Mouse (Mus musculus) mouse embryonic stem cell (cell line): Measurements from ENCODE around the gene Cela2a.

Source experiments
- in situ Hi-C, 2 experiments: fragments of 300-500 bp; cut with MboI; formaldehyde crosslinking; loops; 1 replicate in 1 of 2; 3 replicates in 1 of 2; pipeline ENCODE4 v1.14.3; 2019 to 2020; ENCODE audit warnings: low sequenced_read_pairs in 2 of 2, low pct_unique_long_range_greater_than_20kb in 1 of 2, mixed read lengths in 1 of 2; ENCODE audit not compliant: unreplicated experiment in 1 of 2

Cela2a gene

DNA sequence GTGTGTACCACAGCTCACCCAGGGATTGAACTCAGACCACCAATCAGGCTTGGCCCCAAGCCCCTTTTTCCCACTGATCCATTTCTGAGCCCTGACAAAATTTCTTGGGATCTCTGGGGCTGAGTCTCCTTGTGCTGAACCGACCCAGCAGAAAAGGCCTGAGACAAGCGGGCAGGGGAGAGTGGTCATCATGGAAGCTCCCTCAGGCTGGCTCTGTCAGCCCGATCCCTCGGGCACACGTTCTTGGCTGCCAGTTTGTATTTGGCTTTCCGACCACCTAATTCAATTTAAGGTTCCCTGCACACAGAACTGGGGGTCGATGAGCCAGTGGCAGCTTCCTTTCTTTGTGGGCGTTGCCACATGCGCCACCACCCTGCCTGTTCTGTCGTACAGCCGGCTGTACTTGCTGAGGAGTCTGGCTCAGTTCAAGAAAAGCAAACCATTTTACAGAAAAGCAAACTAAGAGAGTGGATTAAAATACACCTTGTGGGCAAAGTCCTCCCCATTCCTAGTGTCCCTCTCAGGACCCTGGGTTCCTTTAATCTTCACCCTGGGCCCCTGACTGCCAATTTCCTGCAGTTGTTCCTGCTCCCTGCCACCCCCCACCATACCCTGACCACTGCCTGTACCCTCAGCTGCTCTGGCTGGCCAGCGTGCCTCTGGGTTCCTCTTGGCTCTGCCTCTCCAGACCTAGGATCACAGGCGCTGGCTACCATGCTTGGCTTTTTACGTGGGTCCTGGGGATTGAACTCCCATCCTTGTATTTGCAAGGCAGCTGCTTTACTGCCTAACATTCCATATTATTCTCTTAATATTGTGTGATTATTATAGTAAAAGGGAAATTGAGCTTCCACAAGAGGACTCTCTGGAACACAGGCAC lies 8.9 kb downstream of the Cela2a start:
- in situ Hi-C loops, result no loop called here

DNA sequence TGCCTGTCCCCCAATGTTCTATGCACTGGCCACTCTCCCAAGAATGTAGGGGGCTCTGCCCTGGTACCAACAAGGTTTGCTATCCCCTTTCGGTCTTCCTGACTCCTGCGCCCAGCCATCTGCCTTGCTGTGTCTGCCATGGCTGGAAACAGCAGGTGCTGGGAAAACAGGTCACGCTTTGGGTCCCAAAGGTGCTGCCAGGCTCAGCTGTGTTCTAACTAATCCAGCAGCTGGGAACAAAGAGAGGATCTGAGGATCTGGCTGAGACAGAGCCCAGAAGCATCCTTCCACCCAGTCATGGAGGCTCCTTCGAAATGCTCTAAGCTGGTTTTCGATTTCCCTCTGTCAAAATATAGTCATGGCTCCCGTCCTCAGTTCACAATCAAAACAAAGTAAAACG lies 9.7 kb downstream of the Cela2a start:
- in situ Hi-C loops, result no loop called here

DNA sequence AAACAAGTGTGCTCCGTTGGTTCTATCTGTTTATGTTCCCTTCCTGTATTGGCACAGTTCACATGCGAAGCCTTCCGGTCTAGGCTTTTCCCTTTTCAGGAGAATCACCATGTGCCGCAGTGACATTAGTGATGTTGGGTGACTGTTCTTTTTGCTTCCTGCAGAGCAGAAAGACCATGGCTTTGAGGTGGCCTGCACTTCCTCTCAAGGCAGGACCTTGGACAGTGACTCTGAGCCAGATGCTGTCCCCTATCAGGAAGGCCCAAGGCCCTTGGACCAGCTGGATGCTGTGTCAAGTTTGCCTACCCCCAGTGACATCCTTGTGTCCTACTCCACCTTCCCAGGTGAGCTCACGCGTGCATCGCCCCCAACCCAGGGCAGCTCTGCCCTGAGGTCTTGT lies 14.6 kb downstream of the Cela2a start:
- in situ Hi-C loops, result no loop called here

DNA sequence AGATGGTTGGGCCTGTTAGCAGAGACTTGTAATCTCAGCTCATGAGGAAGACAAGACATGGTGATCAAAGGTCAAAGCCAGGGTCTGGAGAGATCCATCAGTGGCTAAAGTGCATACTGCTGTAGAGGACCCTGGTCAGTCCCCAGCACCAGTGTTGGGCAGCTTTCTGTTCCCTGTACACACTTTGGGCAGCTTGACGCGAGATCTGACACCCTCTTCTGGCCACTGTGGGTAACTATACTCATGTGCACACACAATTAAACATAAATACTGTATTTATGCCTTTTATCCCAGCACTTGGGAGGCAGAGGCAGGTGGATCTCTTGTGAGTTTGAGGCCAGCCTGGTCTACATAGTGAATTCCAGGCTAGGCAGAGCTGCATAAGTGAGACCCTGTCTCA lies 15.0 kb downstream of the Cela2a start:
- in situ Hi-C loops, result no loop called here

DNA sequence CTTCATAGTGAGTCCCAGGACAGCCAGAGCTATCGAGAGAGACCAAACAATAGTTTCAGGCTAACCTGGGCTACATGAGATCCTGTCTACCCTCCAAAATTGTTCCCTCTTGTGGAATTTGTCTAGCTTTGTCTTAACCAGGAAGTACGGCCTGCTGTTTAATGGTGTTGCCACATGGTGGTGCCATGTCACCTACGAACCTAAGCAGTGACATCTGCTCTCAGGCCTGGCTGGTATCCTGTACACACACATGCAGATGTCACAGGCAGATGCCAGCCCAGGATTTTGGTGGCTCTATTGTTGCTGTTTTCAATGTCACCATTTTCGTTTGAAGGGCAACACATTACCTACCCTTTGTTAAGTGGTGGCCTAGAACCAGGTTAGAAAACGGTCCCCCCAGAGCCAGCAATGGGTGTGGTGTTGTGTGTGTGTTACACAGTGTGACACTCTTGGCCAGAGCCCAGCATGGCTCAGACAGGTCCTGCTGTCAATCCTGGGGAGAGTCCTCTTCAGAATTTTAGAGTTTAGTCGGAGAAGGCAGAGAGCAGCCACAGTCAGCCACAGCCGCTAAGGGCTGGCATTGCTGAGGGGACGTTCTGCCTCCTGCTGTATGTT lies 16.0 kb downstream of the Cela2a start:
- in situ Hi-C loops, result no loop called here

DNA sequence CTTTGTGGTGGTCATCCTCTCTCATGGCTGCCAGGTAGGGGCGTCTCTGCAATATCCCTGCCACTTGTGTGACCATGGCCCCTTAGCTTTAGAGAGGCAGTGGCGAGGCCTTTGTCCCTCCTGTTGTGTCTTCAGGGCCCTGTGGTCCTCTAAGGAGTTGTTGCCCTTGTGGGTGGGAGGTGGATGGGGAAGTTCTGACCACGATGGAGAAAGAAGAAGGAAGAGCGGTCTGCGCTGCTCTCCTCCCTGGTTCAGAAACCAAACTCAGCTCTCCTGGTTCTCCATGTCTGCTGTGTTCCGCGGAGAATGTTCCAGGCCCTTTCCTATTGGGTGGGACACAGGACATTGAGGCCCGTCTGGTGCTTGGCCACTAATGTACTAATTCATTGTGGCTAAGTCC lies 20.1 kb downstream of the Cela2a start:
- in situ Hi-C loops, result no loop called here

DNA sequence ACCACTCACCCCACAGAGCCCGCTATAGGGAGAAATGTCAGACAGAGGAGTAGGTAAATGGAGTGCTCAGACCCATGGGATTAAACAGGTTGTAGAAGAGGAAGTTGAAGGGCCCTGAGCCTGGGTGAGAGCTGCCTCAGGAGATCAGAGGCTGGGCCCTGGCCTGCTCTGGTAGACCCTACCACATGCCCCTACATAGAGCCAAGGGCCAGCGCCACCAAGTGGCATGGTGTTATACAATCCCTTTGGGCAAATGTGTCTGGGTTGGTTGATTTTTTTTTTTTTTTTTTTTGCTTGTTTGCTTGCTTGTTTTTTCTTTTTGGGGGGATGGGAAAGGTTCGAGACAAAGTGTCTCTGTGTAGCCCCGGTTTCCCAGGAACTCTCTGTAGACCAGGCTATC lies 21.9 kb downstream of the Cela2a start:
- in situ Hi-C loops, result no loop called here

DNA sequence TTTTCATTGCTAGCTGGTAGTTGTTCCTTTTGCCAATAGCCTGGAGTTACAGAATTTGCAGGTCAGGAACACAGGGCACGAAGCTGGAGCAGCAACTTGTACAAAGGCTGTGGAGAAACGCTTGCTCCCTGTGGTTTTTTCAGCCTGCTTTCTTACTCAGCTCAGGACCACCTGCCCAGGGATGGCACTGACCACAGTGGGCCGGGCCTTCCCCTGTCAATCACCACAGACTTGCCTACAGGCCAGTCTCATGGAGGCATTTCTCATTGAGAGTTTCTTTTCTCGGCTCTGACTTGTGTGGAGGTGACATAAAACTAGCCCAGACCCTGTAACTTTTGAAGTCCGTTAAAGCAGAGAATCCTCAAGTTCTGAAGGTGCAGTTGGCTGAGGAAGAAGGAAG lies 28.4 kb downstream of the Cela2a start:
- in situ Hi-C loops, result no loop called here

DNA sequence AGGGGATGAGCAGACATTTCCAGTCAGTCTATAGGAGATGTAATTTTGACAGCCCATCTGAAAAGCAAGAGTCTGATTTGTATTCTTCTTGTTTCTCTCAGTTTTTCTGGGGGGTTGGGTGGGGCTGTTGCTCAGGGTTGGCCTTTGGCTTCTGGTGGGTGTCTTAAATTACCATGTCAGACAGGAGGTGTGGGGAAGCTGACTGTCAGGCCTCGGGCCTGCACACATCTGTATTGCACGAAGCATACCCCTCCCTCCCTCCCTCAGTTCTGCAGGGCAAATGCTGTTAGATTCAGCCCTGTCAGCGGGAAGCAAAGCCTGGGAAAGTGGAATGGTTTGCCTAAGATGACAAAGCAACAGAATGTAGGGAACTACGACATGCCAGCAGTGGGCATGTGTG lies 29.0 kb downstream of the Cela2a start:
- in situ Hi-C loops, result no loop called here

DNA sequence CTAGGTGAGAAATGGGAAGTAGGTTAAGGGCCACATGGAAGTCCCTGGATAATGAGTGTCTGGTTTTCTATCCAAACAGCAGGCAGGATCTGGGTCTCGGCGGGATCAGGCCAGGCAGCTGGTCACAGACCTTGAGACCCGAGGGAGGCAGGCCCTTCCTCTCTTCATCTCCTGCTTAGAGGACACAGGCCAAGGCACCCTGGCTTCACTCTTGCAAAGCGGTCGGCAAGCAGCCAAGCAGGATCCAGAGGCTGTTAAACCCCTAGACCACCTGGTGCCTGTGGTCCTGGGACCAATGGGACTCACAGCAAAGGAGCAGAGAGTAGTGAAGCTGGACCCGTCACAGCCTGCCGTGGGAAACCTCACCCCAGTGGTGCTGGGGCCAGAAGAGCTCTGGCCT lies 29.6 kb downstream of the Cela2a start:
- in situ Hi-C loops, result no loop called here

DNA sequence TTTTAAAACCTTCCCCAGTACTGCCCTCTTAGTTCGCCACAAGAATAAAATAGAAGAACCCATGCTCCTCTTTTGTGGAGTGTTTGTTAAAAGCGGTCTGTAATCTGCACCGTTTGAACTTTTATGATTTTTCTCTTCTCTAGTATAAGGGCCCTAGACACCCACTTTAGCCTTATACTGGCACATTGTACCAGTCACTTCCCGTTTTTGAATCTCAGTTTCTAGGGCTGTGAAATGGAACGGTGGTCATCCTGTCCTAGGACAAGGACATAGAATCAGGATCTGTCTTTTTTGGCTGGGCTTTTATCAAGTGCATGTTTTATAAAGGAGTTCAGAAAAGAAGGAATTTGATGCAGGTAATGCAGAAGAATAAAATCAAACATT lies 31.8 kb downstream of the Cela2a start:
- in situ Hi-C loops, result no loop called here

DNA sequence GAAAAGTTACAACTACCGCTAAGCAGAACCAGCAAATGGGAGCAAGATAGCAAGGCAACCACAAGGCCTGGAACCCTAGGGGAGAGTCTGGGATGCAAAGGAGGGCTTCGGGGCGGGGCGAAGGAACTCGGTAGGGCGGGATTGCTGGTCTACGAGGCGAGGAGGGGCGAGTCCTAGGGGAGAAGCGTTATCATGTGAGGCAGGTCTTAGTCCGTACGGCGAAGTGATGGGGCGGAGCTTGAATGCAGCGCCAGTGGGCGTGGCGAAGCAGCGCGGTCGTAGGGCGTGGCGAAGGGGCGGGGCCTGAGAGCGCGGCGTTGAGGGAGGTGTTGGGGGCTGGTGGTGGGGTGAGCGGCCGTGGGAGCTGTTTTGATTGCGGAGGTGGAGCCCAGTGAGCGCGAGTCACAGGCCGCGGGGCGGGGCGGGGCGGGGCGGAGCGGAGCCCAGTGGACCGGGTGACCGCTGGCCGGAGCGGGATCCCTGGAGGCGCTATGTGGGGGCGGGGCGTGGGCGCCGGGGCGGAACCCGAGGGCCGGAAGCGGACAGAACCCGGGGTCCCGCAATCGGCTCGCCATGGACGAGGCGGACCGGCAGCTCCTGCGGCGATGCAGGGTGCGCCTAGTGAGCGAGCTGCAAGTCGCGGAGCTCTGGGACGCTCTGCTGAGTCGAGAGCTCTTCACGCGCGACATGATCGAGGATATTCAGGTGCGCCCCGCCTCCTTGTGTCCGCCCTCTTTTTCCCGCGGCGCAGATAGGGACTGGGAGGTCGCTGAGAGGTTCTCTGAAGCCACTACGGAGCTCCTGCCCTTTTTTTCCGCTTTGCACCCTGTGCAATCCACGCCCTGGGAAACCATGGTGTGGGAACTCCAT lies 32.4 kb downstream of the Cela2a start, which contains the start of gene Casp9:
Casp9 (plus strand) TSS at position 331 of the 870 bp plus-strand sequence.
- in situ Hi-C loops, result no loop called here

DNA sequence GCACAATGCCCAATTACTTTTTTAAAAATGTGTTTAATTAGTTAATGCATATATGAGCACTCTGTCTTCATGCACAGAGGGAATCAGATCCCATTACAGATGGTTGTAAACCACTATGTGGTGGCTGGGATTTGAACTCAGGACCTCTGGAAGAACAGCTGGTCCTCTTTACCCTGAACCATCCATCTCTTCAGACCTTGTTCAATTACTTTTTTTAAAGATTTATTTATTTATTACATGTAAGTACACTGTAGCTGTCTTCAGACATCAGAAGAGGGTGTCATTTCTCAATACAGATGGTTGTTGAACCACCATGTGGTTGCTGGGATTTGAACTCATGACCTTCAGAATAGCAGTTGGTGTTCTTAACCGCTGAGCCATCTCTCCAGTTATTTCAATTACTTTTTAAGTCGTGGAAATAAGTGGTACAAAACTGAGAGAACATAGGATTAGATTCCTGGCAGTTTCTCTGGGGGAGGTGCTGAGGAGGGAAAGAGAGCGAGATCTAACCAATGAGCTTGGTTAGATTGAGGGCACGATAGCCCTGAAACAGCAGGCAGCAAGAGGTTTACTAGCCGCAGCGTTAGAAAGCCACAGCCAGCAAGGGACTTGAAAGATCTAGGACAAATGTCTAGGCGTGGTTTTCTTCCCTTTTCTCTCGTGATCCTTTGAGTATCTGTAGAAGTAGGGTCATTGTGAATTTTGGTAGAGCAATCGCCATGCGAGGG lies 33.2 kb downstream of the Cela2a start:
- in situ Hi-C loops, result no loop called here

DNA sequence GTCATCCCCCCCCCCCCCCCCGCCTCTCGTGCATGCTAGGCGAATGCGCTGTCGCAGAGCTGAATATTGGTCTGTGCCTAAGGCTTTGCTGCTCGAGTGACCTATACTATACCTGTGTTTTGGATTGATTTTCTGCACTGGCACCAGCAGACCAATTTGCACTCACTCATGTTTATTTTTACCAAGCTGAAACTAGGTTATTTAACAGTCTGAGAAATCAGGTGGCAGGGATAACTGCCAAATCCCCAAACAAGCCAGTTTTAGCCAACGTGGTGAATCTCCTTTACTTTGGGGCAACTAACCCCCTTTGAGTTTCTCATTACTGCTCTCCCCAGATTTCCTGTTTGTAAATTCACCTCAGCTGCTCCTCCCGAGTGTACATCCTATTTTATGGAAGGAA lies 34.0 kb downstream of the Cela2a start:
- in situ Hi-C loops, result no loop called here

DNA sequence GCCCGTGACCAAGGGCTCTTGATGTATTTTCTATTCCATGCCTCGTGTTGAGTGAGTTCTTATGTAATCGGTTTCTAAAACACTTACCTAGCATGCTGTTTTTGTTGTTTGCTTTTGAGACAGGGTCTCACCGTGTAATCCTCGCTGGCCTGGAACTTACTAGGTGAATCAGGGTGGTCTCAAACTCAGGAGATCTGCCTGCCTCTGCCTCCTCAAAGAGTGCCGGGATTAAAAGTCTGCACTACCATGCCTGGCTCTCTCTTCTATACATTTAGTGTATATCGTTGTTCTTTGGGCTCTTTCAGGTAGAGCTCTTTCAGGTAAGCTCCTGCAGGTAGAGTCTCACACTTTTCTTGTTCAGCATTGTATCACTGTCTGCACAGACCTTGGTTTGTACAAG lies 34.5 kb downstream of the Cela2a start:
- in situ Hi-C loops, result no loop called here

DNA sequence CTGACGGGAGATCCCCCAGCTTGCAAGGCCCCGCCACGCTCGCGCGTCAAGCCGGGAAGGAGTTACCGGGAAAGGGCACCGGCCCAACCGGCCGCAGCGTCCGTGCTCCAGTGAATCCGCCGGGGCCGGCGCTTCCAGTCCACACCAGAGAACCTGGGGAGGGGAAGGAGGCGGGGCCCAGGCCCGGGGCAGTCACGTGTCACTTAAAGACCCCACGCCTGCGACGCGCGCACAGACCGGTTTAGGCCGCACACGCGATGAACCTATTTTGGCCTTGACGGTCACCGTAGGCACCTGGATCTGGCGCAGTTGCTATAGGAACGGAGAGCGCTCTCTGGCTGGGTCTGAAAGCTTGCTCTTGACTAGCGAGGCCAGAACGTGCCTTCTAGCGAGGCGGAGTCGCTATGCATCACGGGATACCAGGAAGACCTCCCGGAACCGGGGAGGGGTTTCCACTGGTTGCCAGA lies 35.4 kb downstream of the Cela2a start, which contains the start of gene Dnajc16:
Dnajc16 (minus strand) TSS at position 408 of the 467 bp plus-strand sequence.
- in situ Hi-C loops, result no loop called here

DNA sequence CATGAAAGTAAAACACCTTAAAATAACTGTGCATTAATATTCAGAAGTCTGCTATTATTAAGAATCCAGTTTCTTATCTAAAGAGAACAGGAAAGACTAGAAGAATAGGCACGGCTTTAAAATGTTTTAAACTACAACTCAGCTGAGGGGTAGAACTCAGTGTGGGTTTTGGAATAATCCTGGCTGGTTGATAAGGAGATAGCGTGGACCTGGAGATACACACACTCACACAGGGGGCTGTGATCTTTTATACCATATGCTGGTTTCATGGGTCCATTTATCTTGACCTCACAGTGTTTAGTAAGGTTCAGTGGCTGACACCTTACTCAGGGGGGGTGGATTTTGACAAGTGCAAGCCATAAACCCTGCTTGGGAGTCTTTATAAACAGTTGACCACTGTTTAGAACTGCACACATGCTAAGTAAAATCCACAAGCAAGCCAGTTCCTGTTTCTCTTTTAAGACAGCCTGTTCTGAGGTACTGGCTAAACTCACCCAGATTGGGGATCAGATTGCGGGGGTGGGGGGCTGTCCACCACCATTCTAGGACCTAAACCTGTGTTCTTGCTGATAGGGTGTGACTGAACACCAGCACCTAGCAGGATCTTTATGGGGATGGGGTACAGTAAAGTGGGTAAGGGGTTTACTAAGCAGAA lies 36.3 kb downstream of the Cela2a start:
- in situ Hi-C loops, result no loop called here

DNA sequence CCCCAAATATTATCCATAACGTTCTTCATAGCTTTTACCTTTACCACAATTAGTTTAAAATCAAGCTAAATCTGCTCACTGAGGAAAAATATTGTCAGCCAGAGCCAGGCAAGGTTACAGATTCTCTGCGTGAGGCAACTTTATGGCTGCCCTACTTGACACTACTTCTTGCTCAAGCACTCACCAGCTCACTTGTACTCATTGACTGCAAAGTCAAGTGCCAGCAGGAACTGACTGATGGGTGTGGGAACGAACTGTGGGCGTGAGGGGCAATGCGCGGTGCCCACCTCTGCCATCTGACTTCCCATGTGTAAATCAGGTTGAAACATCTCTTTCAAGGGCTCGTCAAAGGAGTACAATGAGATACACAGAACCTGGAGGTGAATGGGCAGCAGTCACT lies 38.5 kb downstream of the Cela2a start:
- in situ Hi-C loops, result no loop called here
